Mouse (Mus musculus) ES-E14 (cell line): ENCODE measurements at regions not wholly inside any gene's neighbourhood (a gene's known extent, or its start where the extent isn't known, plus 50 kb on each side); places are given as distances from the start of the nearest gene placed in this dataset.

Experiments
- DNase-seq: peaks from one replicate; pipeline ENCODE4 v3.0.0-alpha.2; 2013; ENCODE audit warnings: low read depth, low spot score
- H3K27ac ChIP-seq: 2 replicates; pipeline ENCODE4 v1.5.1; 2012; ENCODE audit warnings: low read depth, mild to moderate bottlenecking, low read length, moderate library complexity, mixed read lengths; ENCODE audit not compliant: poor library complexity, insufficient read depth, severe bottlenecking
- H3K36me3 ChIP-seq: 2 replicates; pipeline ENCODE4 v1.6.1; 2012; ENCODE audit warnings: mild to moderate bottlenecking, low read length, moderate library complexity, mixed read lengths; ENCODE audit not compliant: control insufficient read depth, poor library complexity, insufficient read depth, severe bottlenecking
- H3K4me1 ChIP-seq, 2 experiments: fragments of 150-350 bp in 1 of 2; sonication (generic) in 1 of 2; 2 replicates each; pipeline ENCODE4 v1.6.1; 2012; ENCODE audit warnings: low read length in 2 of 2, mild to moderate bottlenecking in 1 of 2, mixed read lengths in 1 of 2; ENCODE audit not compliant: control insufficient read depth in 2 of 2, insufficient read depth in 2 of 2, poor library complexity in 1 of 2
- H3K4me3 ChIP-seq, 2 experiments: fragments of 150-350 bp in 1 of 2; sonication (generic) in 1 of 2; 2 replicates each; pipeline ENCODE4 v1.5.1; 2012; ENCODE audit warnings: low read length in 2 of 2, low read depth in 1 of 2, mild to moderate bottlenecking in 1 of 2, mixed read lengths in 1 of 2; ENCODE audit not compliant: insufficient read depth in 1 of 2, poor library complexity in 1 of 2, severe bottlenecking in 1 of 2
- H3K9ac ChIP-seq: 2 replicates; pipeline ENCODE4 v1.6.1; 2012; ENCODE audit warnings: low read depth, mild to moderate bottlenecking, low read length, mixed read lengths; ENCODE audit not compliant: poor library complexity, insufficient read depth, severe bottlenecking
- H3K9me3 ChIP-seq: fragments of 150-350 bp; sonication (generic); 2 replicates; pipeline ENCODE4 v1.6.1; 2012; ENCODE audit warnings: low read depth, mild to moderate bottlenecking, low read length; ENCODE audit not compliant: control insufficient read depth, insufficient read depth
- CHD2 ChIP-seq: IDR thresholded peaks from 2 replicates; pipeline ENCODE4 v1.6.1; 2014; ENCODE audit warnings: mild to moderate bottlenecking, low read depth, low read length, inconsistent platforms
- HCFC1 ChIP-seq: IDR thresholded peaks from 2 replicates; pipeline ENCODE4 v1.6.1; 2012; ENCODE audit warnings: low read length, inconsistent platforms, borderline replicate concordance; ENCODE audit not compliant: insufficient read depth
- MAFK ChIP-seq: IDR thresholded peaks from 2 replicates; pipeline ENCODE4 v1.6.1; 2014; ENCODE audit warnings: mild to moderate bottlenecking, low read depth, low read length, inconsistent platforms; ENCODE audit not compliant: insufficient read depth
- ZC3H11A ChIP-seq: IDR thresholded peaks from 2 replicates; pipeline ENCODE4 v1.6.1; 2012; ENCODE audit warnings: low read depth, mild to moderate bottlenecking, inconsistent platforms, low read length, borderline replicate concordance
- ZNF384 ChIP-seq: IDR thresholded peaks from 2 replicates; pipeline ENCODE4 v1.6.1; 2012; ENCODE audit warnings: low read depth, low read length, inconsistent platforms
- in situ Hi-C, 2 experiments: fragments of 600-800 bp; cut with MboI; formaldehyde crosslinking; loops; one replicate each; pipeline ENCODE4 v1.15.1; 2025; ENCODE audit warnings: low sequenced_read_pairs in 2 of 2, inconsistent platforms in 1 of 2; ENCODE audit not compliant: unreplicated experiment in 2 of 2

DNA sequence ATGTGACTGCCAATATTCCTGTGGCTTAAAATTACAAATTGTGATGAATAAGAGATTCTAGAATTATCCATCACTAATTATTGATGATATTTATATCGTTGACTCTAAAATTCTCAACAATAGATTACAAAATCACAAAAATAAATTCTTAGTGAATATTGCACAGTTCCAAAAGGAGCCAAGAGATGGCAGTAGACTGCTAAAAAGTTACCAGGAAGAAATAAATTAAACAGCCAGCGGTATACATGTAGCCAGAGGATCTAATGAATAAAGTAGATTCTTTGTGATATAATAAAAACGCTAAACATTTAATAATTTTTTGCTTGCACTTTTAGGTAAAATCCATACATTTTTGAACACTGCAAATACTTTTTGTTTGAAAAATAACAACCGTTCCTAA is 294.7 kb downstream of the Lipi start:
- DNase-seq = no peak
- H3K4me1 ChIP-seq = no peaks in the 10 kb centered on the region
- in situ Hi-C loops = no loop called here
- H3K9ac ChIP-seq = no peak overlapping the region
- H3K4me3 ChIP-seq = no peak overlapping the region
- H3K36me3 ChIP-seq = no peaks in the 10 kb centered on the region
- H3K9me3 ChIP-seq = no peaks in the 10 kb centered on the region
- TF ChIP-seq ZC3H11A (no peak), ZNF384 (no peak), HCFC1 (no peak), MAFK (no peak), CHD2 (no peak)
- H3K27ac ChIP-seq = no peak overlapping the region

DNA sequence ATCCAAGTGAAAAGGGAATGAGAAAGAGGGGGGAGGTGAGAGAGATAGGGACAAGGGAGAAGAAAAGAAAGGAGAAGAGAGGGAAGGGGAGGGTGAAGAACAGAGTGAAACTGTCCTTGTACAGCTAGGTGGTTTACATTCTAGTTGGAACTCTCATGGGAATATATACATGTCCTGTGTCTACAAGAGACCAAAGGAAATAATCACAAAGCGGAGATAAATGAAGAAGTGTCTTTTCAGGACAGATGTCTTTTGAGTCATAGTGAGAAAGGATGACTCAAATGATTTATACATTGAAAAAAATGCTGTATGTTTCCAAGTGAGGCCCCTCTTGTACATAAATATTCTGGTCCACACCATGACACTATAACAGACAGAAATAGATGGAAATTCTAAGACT is 298.7 kb downstream of the Lipi start:
- in situ Hi-C loops = no loop called here
- H3K4me3 ChIP-seq = no peak overlapping the region
- no peak for DNase-seq
- no peak overlapping the region for H3K9ac ChIP-seq
- no peaks in the 10 kb centered on the region for H3K4me1 ChIP-seq
- H3K36me3 ChIP-seq = no peaks in the 10 kb centered on the region
- H3K27ac ChIP-seq = no peak overlapping the region
- no peaks in the 10 kb centered on the region for H3K9me3 ChIP-seq
- no peak for TF ChIP-seq CHD2
- TF ChIP-seq ZC3H11A = no peak
- TF ChIP-seq HCFC1 = no peak
- no peak for TF ChIP-seq MAFK
- no peak for TF ChIP-seq ZNF384

DNA sequence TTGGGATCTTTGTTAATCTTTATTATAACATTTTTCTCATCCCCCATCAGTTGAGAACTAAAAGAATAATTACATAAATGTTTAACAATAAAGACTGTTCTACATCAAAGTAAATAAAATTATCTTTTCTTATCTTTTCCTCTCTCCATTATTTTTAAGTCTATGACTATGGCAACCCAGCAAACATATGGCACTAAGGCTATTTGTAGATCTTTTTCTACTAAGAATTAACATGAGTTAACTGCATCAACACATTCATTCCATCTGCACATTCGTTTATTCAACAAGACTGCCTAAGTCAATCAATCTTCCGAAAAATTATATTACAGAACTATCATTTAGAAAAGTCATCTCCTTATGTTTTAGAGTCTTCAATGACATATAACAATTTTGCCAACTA is 300.1 kb downstream of the Lipi start:
- Histone ChIP-seq H3K36me3 (no peaks in the 10 kb centered on the region), H3K4me3 (no peak overlapping the region), H3K9ac (no peak overlapping the region), H3K9me3 (no peaks in the 10 kb centered on the region), H3K4me1 (no peaks in the 10 kb centered on the region), H3K27ac (no peak overlapping the region)
- no peak for DNase-seq
- in situ Hi-C loops = no loop called here
- TF ChIP-seq HCFC1 = no peak
- no peak for TF ChIP-seq MAFK
- no peak for TF ChIP-seq ZNF384
- TF ChIP-seq ZC3H11A = no peak
- no peak for TF ChIP-seq CHD2

- DNase-seq = no peak
- Histone ChIP-seq H3K36me3 (no peaks in the 10 kb centered on the region), H3K27ac (no peak overlapping the region), H3K4me3 (no peak overlapping the region), H3K4me1 (no peaks in the 10 kb centered on the region), H3K9me3 (no peaks in the 10 kb centered on the region), H3K9ac (no peak overlapping the region)
- no peak for TF ChIP-seq CHD2
- no peak for TF ChIP-seq ZC3H11A
- no peak for TF ChIP-seq HCFC1
- no peak for TF ChIP-seq ZNF384
- in situ Hi-C loops = no loop called here
These were observed 322.0 kb downstream of the Lipi start for GRCm38 (mm10) chr16:75263903-75264302.

GRCm38 (mm10) chr16:75254981-75255380 is 330.9 kb downstream of the Lipi start:
- TF ChIP-seq CHD2 (no peak), ZNF384 (no peak), ZC3H11A (no peak), HCFC1 (no peak), MAFK (no peak)
- H3K36me3 ChIP-seq = no peaks in the 10 kb centered on the region
- no peak overlapping the region for H3K27ac ChIP-seq
- no peaks in the 10 kb centered on the region for H3K9me3 ChIP-seq
- no peaks in the 10 kb centered on the region for H3K4me1 ChIP-seq
- no peak overlapping the region for H3K4me3 ChIP-seq
- no peak overlapping the region for H3K9ac ChIP-seq
- DNase-seq = no peak
- in situ Hi-C loops = no loop called here
